Mouse (Mus musculus) kidney, adult 2 months (tissue): Measurements from ENCODE around the gene Camk2d.

Experiments used
- CTCF ChIP-seq: fragments of 200-500 bp; conservative IDR thresholded peaks from 2 replicates; pipeline ENCODE4 v1.5.1; 2011; ENCODE audit warnings: low read depth, mild to moderate bottlenecking, control low read depth, low read length, moderate library complexity, mixed read lengths; ENCODE audit not compliant: insufficient read depth, insufficient read length
- POLR2A ChIP-seq: fragments of 200-500 bp; IDR thresholded peaks from one replicate; pipeline ENCODE4 v1.6.1; 2011; ENCODE audit warnings: low read depth, low read length, control low read depth

DNA sequence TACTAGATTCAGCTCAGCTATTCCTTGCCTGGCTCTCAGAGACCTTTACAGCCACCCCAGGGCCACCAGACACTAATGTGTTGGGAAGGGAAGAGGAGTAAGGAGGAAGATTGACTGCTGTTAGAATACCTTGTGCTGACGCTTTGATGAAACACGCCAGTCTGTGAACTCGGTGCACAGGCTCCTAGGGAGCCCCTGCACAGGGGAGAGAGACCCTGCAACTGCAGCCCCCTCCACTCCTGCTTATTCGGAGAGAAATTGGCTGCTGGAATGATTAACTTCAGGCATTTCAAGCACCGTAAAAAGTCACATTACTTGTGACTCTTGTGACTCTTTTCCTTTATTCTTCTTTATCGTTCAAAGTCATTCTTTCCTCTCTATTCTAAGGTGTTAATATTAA is 75.2 kb downstream of the Camk2d start:
- TF ChIP-seq CTCF (no peak), POLR2A (no peak)
